ENCODE assay signal across 11 mouse cellular contexts in the genomic region with DNA sequence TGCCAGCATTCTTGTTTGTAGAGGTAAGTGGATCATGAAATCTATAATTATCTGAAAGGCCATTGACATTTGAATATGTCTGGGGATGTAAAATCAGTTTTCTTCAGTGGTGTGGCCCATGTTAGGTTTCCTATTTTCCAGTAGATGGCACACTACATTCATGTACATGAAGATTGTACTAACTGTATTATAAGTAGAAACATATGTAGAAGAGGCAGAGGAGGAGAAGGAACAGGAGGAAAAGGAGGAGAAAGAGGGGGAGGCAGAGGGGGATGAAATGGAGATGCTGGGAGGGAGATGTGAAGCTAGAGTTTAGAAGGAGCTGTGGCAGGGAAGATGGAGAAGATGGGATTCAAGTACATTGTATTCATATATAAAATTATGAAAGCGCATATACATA.
DNase-seq lines count a peak whose midpoint lies in the region; ATAC-seq and TF ChIP-seq lines count a peak whose summit lies in the region.
"Had no signal": no experiment of that assay in that cellular context is flagged by ENCODE, and none has a peak within 500 bp of the region (broad histone marks: within the 10 kb centered on the region; RNA-seq: fewer than 3 reads in every experiment).

No protein-coding gene starts in this region.

- H3K9ac ChIP-seq in intestine, postnatal 0 days (ENCODE audit: low read depth, low read length) = no peak overlapping the region
- no peak overlapping the region for H3K9ac ChIP-seq in intestine, embryonic 16.5 days (ENCODE audit: low read depth, low read length)
- no peak overlapping the region for H3K9ac ChIP-seq in midbrain, embryonic 14.5 days (replicated peaks; ENCODE audit: low read length)
- H3K9ac ChIP-seq in midbrain, embryonic 16.5 days (ENCODE audit: low read depth, low read length) = no peak overlapping the region
- H3K9ac ChIP-seq in embryonic facial prominence, embryonic 12.5 days = no peak overlapping the region
- H3K9ac ChIP-seq: neural tube, embryonic 12.5 days had no signal

- H3K27me3 ChIP-seq in intestine, postnatal 0 days (replicated peaks; ENCODE audit: control insufficient read depth, insufficient read depth, low read length) = no peaks in the 10 kb centered on the region
- H3K27me3 ChIP-seq in intestine, embryonic 16.5 days (replicated peaks; ENCODE audit: control insufficient read depth, insufficient read depth, low read length) = no peaks in the 10 kb centered on the region
- no peaks in the 10 kb centered on the region for H3K27me3 ChIP-seq in midbrain, embryonic 14.5 days (ENCODE audit: control insufficient read depth, insufficient read depth, low read length)
- no peaks in the 10 kb centered on the region for H3K27me3 ChIP-seq in midbrain, embryonic 16.5 days (ENCODE audit: control insufficient read depth, insufficient read depth, low read depth, low read length)
- H3K27me3 ChIP-seq in embryonic facial prominence, embryonic 12.5 days = no peaks in the 10 kb centered on the region
- H3K27me3 ChIP-seq: neural tube, embryonic 12.5 days had no signal

- H3K4me3 ChIP-seq in intestine, postnatal 0 days (ENCODE audit: low read depth, low read length) = no peak overlapping the region
- H3K4me3 ChIP-seq in intestine, embryonic 16.5 days (ENCODE audit: low read length) = no peak overlapping the region
- no peak overlapping the region for H3K4me3 ChIP-seq in midbrain, embryonic 14.5 days (replicated peaks; ENCODE audit: low read depth, low read length)
- H3K4me3 ChIP-seq in midbrain, embryonic 16.5 days (ENCODE audit: low read depth, low read length) = no peak overlapping the region
- H3K4me3 ChIP-seq in embryonic facial prominence, embryonic 12.5 days = no peak overlapping the region
- H3K4me3 ChIP-seq: neural tube, embryonic 12.5 days had no signal

- H3K4me2 ChIP-seq in intestine, postnatal 0 days (replicated peaks; ENCODE audit: low read depth) = no peak overlapping the region
- H3K4me2 ChIP-seq in intestine, embryonic 16.5 days (ENCODE audit: low read depth, low read length) = no peak overlapping the region
- H3K4me2 ChIP-seq in midbrain, embryonic 14.5 days (ENCODE audit: low read length) = no peak overlapping the region
- no peak overlapping the region for H3K4me2 ChIP-seq in midbrain, embryonic 16.5 days (ENCODE audit: low read length)
- H3K4me2 ChIP-seq in embryonic facial prominence, embryonic 12.5 days (replicated peaks) = no peak overlapping the region
- H3K4me2 ChIP-seq: neural tube, embryonic 12.5 days had no signal

- no peak overlapping the region for H3K27ac ChIP-seq in intestine, postnatal 0 days (ENCODE audit: low read depth, low read length)
- H3K27ac ChIP-seq in intestine, embryonic 16.5 days (ENCODE audit: low read length) = no peak overlapping the region
- no peak overlapping the region for H3K27ac ChIP-seq in midbrain, embryonic 14.5 days (replicated peaks; ENCODE audit: low read depth, low read length)
- H3K27ac ChIP-seq in midbrain, embryonic 16.5 days (ENCODE audit: low read length) = no peak overlapping the region
- no peak overlapping the region for H3K27ac ChIP-seq in embryonic facial prominence, embryonic 12.5 days
- H3K27ac ChIP-seq: neural tube, embryonic 12.5 days had no signal

- no peaks in the 10 kb centered on the region for H3K36me3 ChIP-seq in intestine, postnatal 0 days (ENCODE audit: control insufficient read depth, insufficient read depth)
- H3K36me3 ChIP-seq in intestine, embryonic 16.5 days (ENCODE audit: control insufficient read depth, insufficient read depth, low read length) = no peaks in the 10 kb centered on the region
- no peaks in the 10 kb centered on the region for H3K36me3 ChIP-seq in midbrain, embryonic 14.5 days (ENCODE audit: control insufficient read depth, insufficient read depth, low read length)
- H3K36me3 ChIP-seq in midbrain, embryonic 16.5 days (ENCODE audit: control insufficient read depth, insufficient read depth, low read length) = no peaks in the 10 kb centered on the region
- H3K36me3 ChIP-seq in embryonic facial prominence, embryonic 12.5 days = no peaks in the 10 kb centered on the region
- H3K36me3 ChIP-seq: neural tube, embryonic 12.5 days had no signal

- no peaks in the 10 kb centered on the region for H3K4me1 ChIP-seq in intestine, postnatal 0 days (replicated peaks; ENCODE audit: control insufficient read depth, insufficient read depth, low read length)
- H3K4me1 ChIP-seq in intestine, embryonic 16.5 days (ENCODE audit: control insufficient read depth, insufficient read depth, low read length) = no peaks in the 10 kb centered on the region
- H3K4me1 ChIP-seq in midbrain, embryonic 14.5 days (ENCODE audit: control insufficient read depth, insufficient read depth, low read length) = no peaks in the 10 kb centered on the region
- H3K4me1 ChIP-seq in midbrain, embryonic 16.5 days (ENCODE audit: control insufficient read depth, insufficient read depth, low read length) = no peaks in the 10 kb centered on the region
- H3K4me1 ChIP-seq in embryonic facial prominence, embryonic 12.5 days = no peaks in the 10 kb centered on the region
- H3K4me1 ChIP-seq: neural tube, embryonic 12.5 days had no signal

- peak; percentile 41 for TF ChIP-seq CTCF in intestine, postnatal 0 days (IDR thresholded peaks at IDR 0.05; ENCODE audit: low read depth)

- peak; percentile 59 for DNase-seq in midbrain, embryonic 14.5 days
- DNase-seq in mesoderm, embryonic 11.5 days (ENCODE audit: low read depth, low spot score) = peak; percentile 12
- DNase-seq in gastrocnemius, adult 18-20 months (ENCODE audit: low spot score) = no peak
- no peak for DNase-seq in lung, postnatal 4 days
- DNase-seq: cerebellum, postnatal 25 days; gastrocnemius, postnatal 10 days had no signal

- no peaks in the 10 kb centered on the region for H3K9me3 ChIP-seq in intestine, postnatal 0 days (ENCODE audit: control insufficient read depth)
- no peaks in the 10 kb centered on the region for H3K9me3 ChIP-seq in intestine, embryonic 16.5 days (ENCODE audit: control insufficient read depth, low read length)
- H3K9me3 ChIP-seq in midbrain, embryonic 14.5 days (ENCODE audit: control insufficient read depth, low read length) = no peaks in the 10 kb centered on the region
- no peaks in the 10 kb centered on the region for H3K9me3 ChIP-seq in midbrain, embryonic 16.5 days (replicated peaks; ENCODE audit: control insufficient read depth, low read length, poor library complexity, severe bottlenecking)
- no peaks in the 10 kb centered on the region for H3K9me3 ChIP-seq in embryonic facial prominence, embryonic 12.5 days
- H3K9me3 ChIP-seq: neural tube, embryonic 12.5 days had no signal

- WGBS in intestine, postnatal 0 days = 94% methylated on average over 1 of the region's 1 CpGs
- 92% methylated on average over 1 of the region's 1 CpGs for WGBS in intestine, embryonic 16.5 days
- WGBS in midbrain, embryonic 14.5 days = 100% methylated on average over 1 of the region's 1 CpGs
- 97% methylated on average over 1 of the region's 1 CpGs for WGBS in midbrain, embryonic 16.5 days
- WGBS in embryonic facial prominence, embryonic 12.5 days = 97% methylated on average over 1 of the region's 1 CpGs

- ATAC-seq in intestine, postnatal 0 days = no peak
- no peak for ATAC-seq in intestine, embryonic 16.5 days
- ATAC-seq in midbrain, embryonic 14.5 days (ENCODE audit: low FRiP score, low TSS enrichment) = no peak
- no peak for ATAC-seq in midbrain, embryonic 16.5 days
- 0 out of 2 replicates have a peak, but pooled peaks have one; percentile 52 for ATAC-seq in embryonic facial prominence, embryonic 12.5 days (ENCODE audit: insufficient number of reproducible peaks, insufficient read depth, low FRiP score, low TSS enrichment)

Comparison
In these comparisons a context has a peak if more than half of its experiments do, and no peak if none do; other contexts are left out.
1. DNase-seq: peak in midbrain, embryonic 14.5 days (single experiment) and mesoderm, embryonic 11.5 days (single experiment); none in gastrocnemius, adult 18-20 months (single experiment) and lung, postnatal 4 days (0 of 2).